Mouse (Mus musculus) G1E-ER4 (cell line): ENCODE measurements around the gene Bpifb9a. TPM values are rescaled to one million over a fixed set of nuclear protein-coding genes. Genes with fewer than 3 reads are reported as not detected.
"Not testable (repeated sequence)": the region's sequence is repeated elsewhere in the genome, so short reads cannot be mapped to it uniquely, and the experiment has no call there.

Experiments used
- GATA1 ChIP-seq: IDR thresholded peaks from one replicate; pipeline ENCODE4 v1.8.0; 2012; ENCODE audit warnings: low read length, inconsistent platforms
- polyA plus RNA-seq: library from polyadenylated mRNA; stranded (reverse); fragments of >175 nt; gene quantifications from 2 replicates; pipeline ENCODE4 v1.2.3, GENCODE M21; 2012

Bpifb9a gene
- polyA plus RNA-seq, 1 experiment, result not detected

DNA sequence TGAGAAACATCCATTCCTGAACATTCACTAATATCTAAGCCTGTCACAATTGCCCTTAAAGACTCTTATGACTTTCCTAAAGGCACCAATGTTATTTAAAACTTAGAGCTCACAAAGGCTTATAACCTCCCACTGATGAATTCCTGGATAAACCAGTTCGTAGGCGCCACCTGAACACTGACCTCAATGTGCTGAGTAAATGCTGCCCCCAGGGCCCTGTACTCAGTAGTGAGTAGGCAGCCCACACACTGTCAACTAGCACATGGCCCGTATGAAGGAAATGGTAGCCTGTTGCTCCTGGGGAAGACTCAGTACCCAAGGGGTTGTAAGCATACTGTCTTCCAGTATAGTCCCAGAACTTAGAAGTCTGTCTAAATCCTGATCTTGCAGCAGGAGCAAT, 44.1 kb downstream of the Bpifb9a start:
- TF ChIP-seq GATA1, result no peak

DNA sequence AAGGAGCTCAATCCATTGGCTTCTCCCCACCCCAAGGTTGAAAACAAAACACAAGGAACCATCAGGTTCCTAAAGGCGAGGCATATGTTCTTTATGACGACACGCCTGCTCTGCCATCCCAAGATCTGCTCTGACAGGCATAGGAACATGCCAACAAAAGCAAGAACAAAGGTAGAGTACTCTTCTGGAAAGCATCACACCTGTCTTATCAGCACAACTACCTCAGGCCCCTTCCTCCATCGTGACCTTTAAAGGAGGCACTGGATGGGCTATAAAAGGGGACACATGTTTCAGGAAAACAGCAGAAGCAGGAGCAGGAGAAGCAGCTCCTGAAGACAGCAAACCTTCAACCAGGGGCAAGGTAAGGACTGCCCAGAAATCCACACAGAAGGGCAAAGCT, 49.3 kb downstream of the Bpifb9a start, which contains the start of gene Bpifb9b:
Bpifb9b (plus strand) TSS at position 301 of the 400 bp plus-strand sequence.
- not testable (repeated sequence) for TF ChIP-seq GATA1

Other genes starting within 250 kb of the Bpifb9a start
- not detected in 2 replicates for gene Bpifa2, start 249.6 kb upstream of the Bpifb9a start, polyA plus RNA-seq
- gene Bpifa3, start 127.5 kb upstream of the Bpifb9a start, polyA plus RNA-seq, result not detected in 2 replicates
- not detected in 2 replicates for gene Bpifa1, start 115.0 kb upstream of the Bpifb9a start, polyA plus RNA-seq
- gene Bpifa5, start 95.2 kb upstream of the Bpifb9a start, polyA plus RNA-seq, result not detected in 2 replicates
- gene Bpifb1, start 67.0 kb upstream of the Bpifb9a start, polyA plus RNA-seq, result not detected in 2 replicates
- gene Bpifb5, start 34.1 kb upstream of the Bpifb9a start, polyA plus RNA-seq, result not detected in 2 replicates
- gene Bpifb9b, start 49.4 kb downstream of the Bpifb9a start, polyA plus RNA-seq, result not detected in 2 replicates
- 0.73 and 1.9 TPM in 2 replicates for gene Cdk5rap1, start 115.2 kb downstream of the Bpifb9a start, polyA plus RNA-seq
- not detected in 2 replicates for gene Snta1, start 150.2 kb downstream of the Bpifb9a start, polyA plus RNA-seq
- 8.8 and 12.1 TPM in 2 replicates for gene Cbfa2t2, start 178.6 kb downstream of the Bpifb9a start, polyA plus RNA-seq